Mouse (Mus musculus) bone marrow macrophage, adult 2 months (primary cell): ENCODE measurements around the gene Itgb1bp2. TPM values are rescaled to one million over a fixed set of nuclear protein-coding genes. Genes with fewer than 3 reads are reported as not detected.
A peak's percentile ranks its signal among the peaks of the same experiment; 100 is the strongest.

Experiments used
- H3K27ac ChIP-seq: 2 replicates; pipeline ENCODE4 v1.5.1; 2012; ENCODE audit warnings: low read depth, low read length; ENCODE audit not compliant: insufficient read depth
- H3K4me1 ChIP-seq: 2 replicates; pipeline ENCODE4 v1.6.1; 2012; ENCODE audit warnings: low read length; ENCODE audit not compliant: control insufficient read depth, insufficient read depth
- H3K4me3 ChIP-seq: 2 replicates; pipeline ENCODE4 v1.5.1; 2012; ENCODE audit warnings: mild to moderate bottlenecking, low read length, moderate library complexity; ENCODE audit not compliant: insufficient read depth
- CTCF ChIP-seq: IDR thresholded peaks from 2 replicates; pipeline ENCODE4 v1.5.1; 2012; ENCODE audit warnings: low read depth, mild to moderate bottlenecking, low read length, moderate library complexity
- POLR2A ChIP-seq: IDR thresholded peaks from 2 replicates; pipeline ENCODE4 v1.6.1; 2012; ENCODE audit warnings: mild to moderate bottlenecking, low read depth, low read length, borderline replicate concordance
- polyA plus RNA-seq: library from polyadenylated mRNA; stranded (reverse); fragments of >200 nt; gene quantifications from 2 replicates; pipeline ENCODE4 v1.2.4, GENCODE M21; 2012; ENCODE audit not compliant: missing spikeins, insufficient read depth, insufficient read length

The Itgb1bp2 gene
- polyA plus RNA-seq, result 1.2 TPM in 1 of 2 replicates, not detected in the other

GRCm38 (mm10) chrX:101448886-101449475 is at the start of gene Itgb1bp2:
Gene Itgb1bp2, plus strand, starts transcription at chrX:101449088.
- no peak within 1 kb of the TSS for H3K4me3 ChIP-seq
- peaks cover 15% of the 10 kb centered on the region for H3K4me1 ChIP-seq
- TF ChIP-seq POLR2A (no peak), CTCF (no peak)
- no peak within 1 kb of the TSS for H3K27ac ChIP-seq

GRCm38 (mm10) chrX:101418946-101419724 is 29.8 kb upstream of the Itgb1bp2 start:
- H3K4me3 ChIP-seq, result peak overlapping the region; percentile 91
- TF ChIP-seq POLR2A, result no peak
- no peak for TF ChIP-seq CTCF
- peaks cover 16% of the 10 kb centered on the region for H3K4me1 ChIP-seq
- H3K27ac ChIP-seq, result peak overlapping the region; percentile 36; the same call in 1 of the 2 replicates

GRCm38 (mm10) chrX:101419725-101420699 is 28.9 kb upstream of the Itgb1bp2 start:
- TF ChIP-seq POLR2A (no peak), CTCF (no peak)
- Histone ChIP-seq H3K27ac (peak overlapping the region; percentile 36; the same call in 1 of the 2 replicates), H3K4me3 (peak overlapping the region; percentile 91), H3K4me1 (peaks cover 16% of the 10 kb centered on the region)

- TF ChIP-seq POLR2A (no peak), CTCF (no peak)
- Histone ChIP-seq H3K4me1 (peaks cover 16% of the 10 kb centered on the region), H3K4me3 (peak within 1 kb of the TSS; percentile 91), H3K27ac (no peak within 1 kb of the TSS)
Observed at GRCm38 (mm10) chrX:101420700-101421095, 28.2 kb upstream of the Itgb1bp2 start, which contains the start of gene Zmym3. Gene Zmym3, minus strand, starts transcription at chrX:101420849.

- Histone ChIP-seq H3K4me3 (no peak overlapping the region), H3K4me1 (peaks cover 4% of the 10 kb centered on the region; the same call in 1 of the 2 replicates), H3K27ac (no peak overlapping the region)
- no peak for TF ChIP-seq POLR2A
- TF ChIP-seq CTCF, result no peak
Observed at GRCm38 (mm10) chrX:101423462-101423861, 25.4 kb upstream of the Itgb1bp2 start.

- no peak overlapping the region for H3K4me3 ChIP-seq
- peaks cover 9% of the 10 kb centered on the region for H3K4me1 ChIP-seq
- peak overlapping the region; percentile 36; the same call in 1 of the 2 replicates for H3K27ac ChIP-seq
- 0 out of 2 replicates have a peak, but pooled peaks have one; percentile 23 for TF ChIP-seq CTCF
- no peak for TF ChIP-seq POLR2A
Observed at GRCm38 (mm10) chrX:101427774-101428173, 21.1 kb upstream of the Itgb1bp2 start.

GRCm38 (mm10) chrX:101428785-101429141 is 20.1 kb upstream of the Itgb1bp2 start:
- peaks cover 6% of the 10 kb centered on the region for H3K4me1 ChIP-seq
- H3K4me3 ChIP-seq, result peak overlapping the region; percentile 98
- H3K27ac ChIP-seq, result peak overlapping the region; percentile 96
- TF ChIP-seq POLR2A (no peak), CTCF (no peak)

GRCm38 (mm10) chrX:101429142-101429949 is 19.5 kb upstream of the Itgb1bp2 start, which contains the start of gene Nono:
Gene Nono, plus strand, starts transcription at chrX:101429318.
- TF ChIP-seq CTCF (no peak), POLR2A (no peak)
- Histone ChIP-seq H3K4me1 (peaks cover 6% of the 10 kb centered on the region), H3K27ac (peak within 1 kb of the TSS; percentile 96), H3K4me3 (peak within 1 kb of the TSS; percentile 98)
